Mouse (Mus musculus) spleen, postnatal 0 days (tissue): ENCODE data around the gene Lig3. TPM values are rescaled to one million over a fixed set of nuclear protein-coding genes. Genes with fewer than 3 reads are reported as not detected.

Experiments
- polyA plus RNA-seq: library from polyadenylated mRNA; unstranded; fragments of >200 nt; fragmentation: Nextera tagmentation; extraction: Ambion mirVana; gene quantifications from 2 replicates; pipeline ENCODE4 v1.2.1, GENCODE M21; 2015

The Lig3 gene
- polyA plus RNA-seq = 8.4 and 11.0 TPM in 2 replicates

GRCm38 (mm10) chr11:82780983-82781903 lies at the start of gene Lig3:
Gene Lig3, plus strand, starts transcription at chr11:82781108.

GRCm38 (mm10) chr11:82763742-82764437 lies 17.0 kb upstream of the Lig3 start, which contains the start of the genes Cct6b and Zfp830:
Gene Cct6b, minus strand, starts transcription at chr11:82764321.
Gene Zfp830, plus strand, starts transcription at chr11:82764345.

Other genes with a start within 250 kb of the Lig3 start
- 0.32 and 0.34 TPM in 2 replicates for gene Cct6b, start 16.8 kb upstream of the Lig3 start, polyA plus RNA-seq
- gene Zfp830, start 16.8 kb upstream of the Lig3 start, polyA plus RNA-seq = 21.5 and 21.9 TPM in 2 replicates
- 18.9 and 21.0 TPM in 2 replicates for gene Rffl, start 90.1 kb downstream of the Lig3 start, polyA plus RNA-seq
- 9.3 and 9.6 TPM in 2 replicates for gene Rad51d, start 109.5 kb downstream of the Lig3 start, polyA plus RNA-seq
- gene Fndc8, start 111.0 kb downstream of the Lig3 start, polyA plus RNA-seq = 0.24 and 0.41 TPM in 2 replicates
- gene Nle1, start 127.3 kb downstream of the Lig3 start, polyA plus RNA-seq = 20.8 and 23.2 TPM in 2 replicates
- 1.9 and 2.9 TPM in 2 replicates for gene Unc45b, start 129.4 kb downstream of the Lig3 start, polyA plus RNA-seq
- gene Slfn5, start 170.2 kb downstream of the Lig3 start, polyA plus RNA-seq = 4.6 and 6.4 TPM in 2 replicates
- 5.6 and 5.8 TPM in 2 replicates for gene Slfn9, start 210.7 kb downstream of the Lig3 start, polyA plus RNA-seq
- 1.4 and 2.4 TPM in 2 replicates for gene Slfn8, start 239.7 kb downstream of the Lig3 start, polyA plus RNA-seq